Mouse (Mus musculus) Muller cell, postnatal 12 days (primary cell): ENCODE data around the gene Cadps2.
A peak's percentile ranks its signal among the peaks of the same experiment; 100 is the strongest.

Source experiments
- DNase-seq: peaks from one replicate; pipeline ENCODE4 v3.0.0-alpha.2; 2015; ENCODE audit errors: inconsistent ontology term

Gene Cadps2

DNA sequence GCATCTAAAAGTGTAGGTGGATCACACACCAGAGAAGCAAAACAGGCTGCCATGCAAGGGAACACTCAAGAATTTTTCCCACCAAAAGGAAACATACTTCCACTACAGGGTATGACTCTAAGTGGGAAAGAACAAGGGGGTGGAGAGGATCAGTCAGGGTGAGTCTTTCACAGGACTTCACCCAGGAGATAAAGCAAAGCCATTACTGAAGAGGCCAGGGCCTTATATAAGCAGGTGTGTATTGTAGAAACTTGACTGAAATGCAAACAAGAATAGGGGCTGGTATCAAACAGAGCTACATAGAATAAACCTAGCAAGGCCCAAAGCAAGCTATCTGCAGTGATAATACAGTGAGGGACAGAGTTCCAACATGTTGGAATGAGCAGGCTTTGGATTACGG lies 271.6 kb downstream of the Cadps2 start:
- no peak for DNase-seq

- DNase-seq: no peak
Measured at GRCm38 (mm10) chr6:23549874-23550273, 289.3 kb downstream of the Cadps2 start.

- DNase-seq: no peak
Measured at GRCm38 (mm10) chr6:23523710-23524109, 315.5 kb downstream of the Cadps2 start.

- DNase-seq: no peak
Measured at GRCm38 (mm10) chr6:23522556-23522955, 316.7 kb downstream of the Cadps2 start.

DNA sequence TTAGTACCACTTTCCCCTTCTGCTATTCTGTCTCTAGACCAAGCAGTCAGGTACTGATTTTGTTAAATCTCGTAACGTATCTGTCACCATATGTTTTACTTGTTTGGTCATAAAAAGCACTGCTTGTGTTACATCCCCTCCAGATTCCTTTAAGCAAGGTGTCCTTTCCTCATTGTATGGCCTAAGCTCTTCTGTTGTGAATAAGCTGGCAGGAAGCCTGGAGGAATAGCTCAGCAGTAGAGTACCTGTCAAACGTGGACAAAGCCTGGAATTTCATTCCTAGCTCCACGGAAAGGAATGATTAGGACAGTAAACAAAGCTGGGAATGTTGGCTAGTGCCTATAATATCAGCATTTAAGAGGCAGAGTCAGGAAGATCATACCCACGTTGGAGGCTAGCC lies 340.6 kb downstream of the Cadps2 start:
- no peak for DNase-seq

- DNase-seq: peak; percentile 59
Measured at GRCm38 (mm10) chr6:23491804-23492203, 347.4 kb downstream of the Cadps2 start.

DNA sequence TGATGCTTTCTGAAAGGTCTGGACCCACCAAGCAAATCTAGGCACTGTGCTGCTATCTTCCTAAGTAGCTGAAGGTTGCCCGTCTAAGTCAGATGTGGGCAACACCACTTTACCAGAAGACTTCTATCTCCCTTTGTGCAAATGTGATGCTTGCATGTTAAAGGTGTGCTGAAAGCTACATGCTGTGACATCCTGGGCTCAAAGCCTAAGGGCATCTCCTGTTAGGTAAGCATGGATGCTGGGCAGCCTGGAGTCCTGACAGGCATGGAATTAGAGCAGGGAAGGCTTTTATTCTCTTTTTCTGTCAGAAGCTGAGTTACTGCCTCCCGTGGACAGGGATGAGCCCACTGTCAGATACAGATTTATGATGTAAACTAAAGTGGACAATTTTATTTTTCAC lies 348.8 kb downstream of the Cadps2 start:
- no peak for DNase-seq

DNA sequence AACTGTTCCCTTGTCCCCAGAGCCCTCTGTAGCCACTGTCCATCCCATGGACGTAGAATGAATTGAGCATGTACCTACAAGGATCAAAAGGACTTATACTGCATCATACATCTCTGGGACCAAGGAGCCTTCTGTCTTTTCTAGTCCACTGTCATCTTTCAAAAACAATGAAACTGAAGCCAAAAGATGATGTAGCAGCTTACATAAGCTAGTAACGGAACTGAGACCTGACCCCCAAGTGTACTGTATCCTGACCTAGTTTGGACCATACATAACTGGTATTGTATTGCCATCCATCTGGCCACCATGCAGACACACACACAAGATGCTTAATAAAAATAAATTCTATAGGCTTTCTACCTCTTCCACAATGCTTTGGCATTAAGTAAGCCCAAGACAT lies 350.2 kb downstream of the Cadps2 start:
- DNase-seq: no peak

- DNase-seq: no peak
Measured at GRCm38 (mm10) chr6:23472686-23473085, 366.5 kb downstream of the Cadps2 start.

DNA sequence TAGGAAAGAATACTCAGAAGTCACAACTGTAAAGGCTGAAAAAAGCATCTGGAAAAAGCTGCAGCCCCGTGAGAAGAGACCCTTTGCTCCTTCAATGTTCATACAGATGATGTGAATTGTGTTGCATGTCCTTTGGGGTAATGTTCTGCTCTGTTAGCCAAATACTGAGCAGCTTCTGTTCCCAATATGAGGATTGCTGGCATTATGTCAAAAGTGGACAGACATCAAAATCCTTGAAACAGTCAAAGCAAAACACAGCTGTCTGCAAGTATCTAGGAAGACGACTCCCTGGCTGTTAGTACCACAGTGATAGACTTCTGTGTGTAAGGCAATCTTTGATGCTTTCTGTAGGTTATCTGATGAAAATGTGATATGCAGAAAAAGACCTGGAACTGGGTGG lies 367.4 kb downstream of the Cadps2 start:
- no peak for DNase-seq

DNA sequence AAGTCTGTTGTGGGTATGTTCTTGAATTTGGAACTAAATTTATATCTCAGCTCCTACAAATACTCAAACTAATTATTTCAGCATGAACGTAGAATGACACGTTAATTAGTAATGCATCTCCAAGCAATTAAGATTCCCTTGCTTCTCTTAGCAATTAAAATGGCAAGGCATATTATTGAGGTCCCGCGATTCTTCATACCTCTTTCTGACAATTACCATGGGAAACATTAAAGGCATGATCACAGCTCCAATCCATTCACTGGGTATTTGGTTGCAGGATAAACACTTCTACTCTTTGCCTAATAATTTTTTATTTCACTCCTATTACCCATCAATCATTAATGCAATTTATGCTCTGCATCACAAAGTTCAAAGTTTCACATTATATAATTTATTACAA lies 371.3 kb downstream of the Cadps2 start:
- DNase-seq: peak; percentile 7

- DNase-seq: peak; percentile 50
Measured at GRCm38 (mm10) chr6:23462600-23463280, 376.5 kb downstream of the Cadps2 start.

DNA sequence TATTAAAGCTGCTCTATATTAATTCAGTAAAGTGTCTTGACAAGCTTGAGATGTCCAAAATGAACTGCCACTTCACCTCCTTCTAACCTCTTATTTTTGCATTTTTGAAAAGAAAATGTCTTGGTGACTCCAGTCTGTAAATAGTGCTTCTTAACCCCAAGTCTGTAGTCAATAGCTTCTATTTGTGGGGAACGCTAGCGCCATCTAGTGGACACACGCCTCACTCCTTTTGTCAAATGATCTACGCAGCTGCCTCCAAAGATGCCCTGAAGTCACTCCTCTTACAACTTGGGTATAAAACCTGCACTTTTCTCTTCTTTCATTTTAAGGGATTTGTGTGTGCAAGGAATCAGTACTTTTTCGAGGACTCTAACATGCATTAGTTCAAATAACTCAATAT lies 381.5 kb downstream of the Cadps2 start:
- DNase-seq: peak; percentile 45

DNA sequence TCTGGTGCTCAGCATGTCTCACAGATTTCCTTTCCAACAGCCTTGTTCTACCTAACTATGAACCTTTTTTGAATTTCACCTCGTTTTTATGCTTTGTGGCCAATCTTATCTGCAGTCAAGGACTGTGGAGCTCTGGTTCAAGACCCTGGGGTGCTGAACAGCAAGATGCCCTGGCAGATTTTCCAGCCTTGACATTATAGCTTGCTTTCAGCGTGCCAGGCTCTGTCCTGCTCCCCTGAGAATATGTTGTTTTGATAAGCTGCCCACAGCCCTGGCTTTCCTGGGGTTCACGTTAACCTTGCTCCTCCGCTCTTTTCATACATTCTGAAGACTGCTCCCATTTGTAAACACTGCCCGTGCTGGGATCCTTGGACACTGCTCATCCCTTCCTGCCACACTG lies 385.3 kb downstream of the Cadps2 start:
- DNase-seq: no peak

- DNase-seq: no peak
Measured at GRCm38 (mm10) chr6:23439897-23440296, 399.3 kb downstream of the Cadps2 start.

GRCm38 (mm10) chr6:23410256-23411049 lies 428.8 kb downstream of the Cadps2 start:
- DNase-seq: no peak

DNA sequence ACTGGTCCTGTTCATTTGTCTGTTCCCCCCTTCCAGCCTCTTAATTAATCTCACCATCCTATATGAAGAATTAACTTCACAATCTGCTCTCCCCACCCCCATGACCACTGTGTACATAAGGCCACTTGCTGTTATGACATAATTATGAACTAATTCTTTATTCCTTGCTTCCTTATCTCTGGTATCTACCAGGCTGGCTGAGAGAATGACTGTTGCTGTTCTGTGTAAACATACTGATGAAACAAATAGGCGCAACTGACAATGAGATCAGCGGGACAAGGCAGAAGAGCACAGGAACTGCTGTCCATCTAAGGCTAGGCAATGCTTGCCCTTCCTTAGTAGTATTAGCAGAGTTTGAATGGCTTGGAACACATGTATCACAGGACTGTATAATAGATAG lies 445.1 kb downstream of the Cadps2 start:
- no peak for DNase-seq

GRCm38 (mm10) chr6:23392711-23393110 lies 446.5 kb downstream of the Cadps2 start:
- DNase-seq: no peak

- no peak for DNase-seq
Measured at GRCm38 (mm10) chr6:23386711-23387110, 452.5 kb downstream of the Cadps2 start.

- DNase-seq: no peak
Measured at GRCm38 (mm10) chr6:23383004-23383347, 456.2 kb downstream of the Cadps2 start.

DNA sequence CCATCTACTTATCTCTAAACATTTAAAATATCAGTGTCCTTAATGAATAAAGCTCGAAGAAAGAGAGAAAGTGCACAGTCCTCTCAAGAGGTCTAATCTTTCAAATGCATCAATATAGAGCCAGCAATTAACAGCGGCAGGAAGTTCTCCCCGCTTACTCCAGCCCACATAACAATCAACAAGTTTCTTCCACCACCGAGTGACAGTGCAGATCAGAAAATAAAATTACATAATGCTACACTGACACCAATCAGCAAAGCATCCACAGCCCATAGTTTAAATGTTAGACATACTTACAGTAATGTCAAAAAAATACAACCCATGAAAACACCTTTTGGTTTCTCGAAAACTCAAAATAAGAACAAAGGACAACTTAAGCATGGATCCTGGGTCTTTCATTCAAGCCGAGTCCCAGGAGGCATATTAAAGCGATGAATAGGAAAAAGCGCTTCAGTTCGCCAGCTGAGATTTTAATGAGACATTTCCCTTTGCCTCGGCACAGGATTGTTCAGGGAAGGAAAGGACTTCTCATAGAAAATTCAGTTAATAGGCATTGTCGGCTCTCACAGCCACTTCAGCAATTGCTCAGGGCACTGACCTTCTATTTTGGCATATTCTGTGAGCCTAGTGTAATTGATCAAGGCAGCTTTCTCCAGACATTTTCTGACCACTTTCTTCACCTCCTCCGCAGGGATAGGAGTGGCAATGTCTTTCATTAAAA lies 456.8 kb downstream of the Cadps2 start:
- DNase-seq: peak; percentile 77

DNA sequence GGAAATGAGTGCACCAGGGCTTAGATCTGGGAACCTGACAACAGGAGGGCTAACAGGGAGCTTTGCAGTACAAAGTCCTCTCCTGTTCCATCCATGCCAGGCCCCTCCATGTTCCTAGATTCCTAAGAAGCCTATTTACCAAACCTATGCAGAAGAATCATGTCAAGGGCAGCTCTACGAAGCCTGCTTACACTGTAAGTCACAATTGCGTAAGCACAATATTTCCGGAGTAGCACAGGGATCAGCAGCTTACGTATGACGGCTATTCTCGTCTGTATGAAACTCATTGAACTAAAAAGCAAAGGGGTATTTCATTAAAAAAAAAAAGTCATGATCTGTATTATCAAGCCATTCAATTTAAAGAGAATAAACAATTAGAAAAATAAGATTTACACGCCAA lies 462.9 kb downstream of the Cadps2 start:
- DNase-seq: no peak
